Comparison of ENCODE assay signal across 28 mouse cellular contexts in the genomic region with DNA sequence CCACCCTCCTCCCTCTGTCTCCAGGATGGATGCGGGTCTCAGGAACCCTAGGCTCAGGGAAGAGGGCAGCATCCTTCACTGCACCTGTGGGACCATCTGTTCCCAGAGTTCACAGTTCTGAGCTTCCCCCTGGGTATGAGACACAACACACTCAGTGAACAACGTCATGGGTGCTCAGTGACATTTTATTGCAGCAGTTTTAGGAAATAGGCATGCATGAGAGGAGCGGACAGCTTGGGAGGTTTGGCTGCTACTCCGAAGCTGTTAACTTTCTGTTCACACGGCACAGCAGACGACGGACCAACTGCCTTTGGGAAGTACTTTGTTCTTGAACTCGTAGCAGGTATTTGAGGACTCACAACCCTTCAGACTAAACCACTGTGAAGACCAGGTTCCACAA. TPM values are rescaled to one million over a fixed set of nuclear protein-coding genes. Genes with fewer than 3 reads are reported as not detected.
"Had no signal": no experiment of that assay in that cellular context is flagged by ENCODE, and none has a peak within 500 bp of the region (broad histone marks: within the 10 kb centered on the region; RNA-seq: fewer than 3 reads in every experiment).

No protein-coding gene starts in this region.

- DNase-seq: lung, adult 18-20 months; lung, embryonic 14.5 days; lung, postnatal 10 days; lung, postnatal 4 days; midbrain, embryonic 14.5 days; retina, postnatal 1 day; right cerebral cortex, postnatal 25 days; right cerebral cortex, postnatal 4 days; spleen, adult 18-20 months; thymus, adult 2 months; thymus, postnatal 25 days; thymus, postnatal 4 days had no signal

- ATAC-seq: midbrain, embryonic 16.5 days had no signal

- H3K9ac ChIP-seq: lung, embryonic 14.5 days; neural tube, embryonic 13.5 days had no signal

- H3K4me3 ChIP-seq: myocyte; neural tube, embryonic 13.5 days had no signal

- H3K27ac ChIP-seq: midbrain, embryonic 10.5 days; midbrain, embryonic 12.5 days; neural tube, embryonic 13.5 days; neural tube, embryonic 15.5 days had no signal

- H3K9me3 ChIP-seq: midbrain, embryonic 10.5 days; midbrain, embryonic 12.5 days; neural tube, embryonic 13.5 days; neural tube, embryonic 15.5 days had no signal

- H3K36me3 ChIP-seq: midbrain, embryonic 10.5 days; midbrain, embryonic 12.5 days; neural tube, embryonic 13.5 days; neural tube, embryonic 15.5 days had no signal

RNA-seq across cellular contexts. Expression of a gene that starts 1.7 kb away (rescaled TPM):
- total RNA-seq: megakaryocyte, adult 5-6 weeks; megakaryocyte-erythroid progenitor cell, adult 5-6 weeks had no signal
- polyA plus RNA-seq: liver, embryonic 16.5 days; lung, embryonic 14.5 days; lung, embryonic 16.5 days; midbrain, embryonic 10.5 days; midbrain, embryonic 12.5 days; midbrain, embryonic 14.5 days; midbrain, embryonic 16.5 days; myocyte; neural tube, embryonic 11.5 days; neural tube, embryonic 13.5 days; neural tube, embryonic 15.5 days; small intestine, adult 2 months; stomach, embryonic 14.5 days; stomach, embryonic 16.5 days; testis, adult 2 months; urinary bladder, adult 2 months had no signal

RNA-seq across cellular contexts. Expression of a gene that starts 10.6 kb away (rescaled TPM):
- total RNA-seq: megakaryocyte, adult 5-6 weeks; megakaryocyte-erythroid progenitor cell, adult 5-6 weeks had no signal
- polyA plus RNA-seq: liver, embryonic 16.5 days; lung, embryonic 16.5 days; myocyte; small intestine, adult 2 months; testis, adult 2 months; urinary bladder, adult 2 months had no signal

RNA-seq across cellular contexts. Expression of a gene that starts 19.6 kb away (rescaled TPM):
- total RNA-seq: megakaryocyte, adult 5-6 weeks; megakaryocyte-erythroid progenitor cell, adult 5-6 weeks had no signal
- polyA plus RNA-seq: liver, embryonic 16.5 days; lung, embryonic 14.5 days; lung, embryonic 16.5 days; midbrain, embryonic 10.5 days; midbrain, embryonic 12.5 days; midbrain, embryonic 14.5 days; midbrain, embryonic 16.5 days; myocyte; neural tube, embryonic 11.5 days; neural tube, embryonic 13.5 days; stomach, embryonic 14.5 days; stomach, embryonic 16.5 days; testis, adult 2 months; urinary bladder, adult 2 months had no signal

RNA-seq across cellular contexts. Expression of a gene that starts 21.5 kb away (rescaled TPM):
- total RNA-seq: megakaryocyte, adult 5-6 weeks; megakaryocyte-erythroid progenitor cell, adult 5-6 weeks had no signal
- polyA plus RNA-seq: liver, embryonic 16.5 days; lung, embryonic 14.5 days; midbrain, embryonic 10.5 days; midbrain, embryonic 12.5 days; myocyte; neural tube, embryonic 11.5 days; small intestine, adult 2 months; urinary bladder, adult 2 months had no signal

RNA-seq across cellular contexts. Expression of a gene that starts 35.1 kb away (rescaled TPM):
- total RNA-seq: megakaryocyte, adult 5-6 weeks; megakaryocyte-erythroid progenitor cell, adult 5-6 weeks had no signal
- polyA plus RNA-seq: liver, embryonic 16.5 days; lung, embryonic 14.5 days; lung, embryonic 16.5 days; midbrain, embryonic 10.5 days; midbrain, embryonic 12.5 days; midbrain, embryonic 14.5 days; midbrain, embryonic 16.5 days; myocyte; neural tube, embryonic 11.5 days; neural tube, embryonic 13.5 days; small intestine, adult 2 months; stomach, embryonic 14.5 days; stomach, embryonic 16.5 days; testis, adult 2 months; urinary bladder, adult 2 months had no signal
